Mouse (Mus musculus): ENCODE results near the gene Mcur1. TPM values are rescaled to one million over a fixed set of nuclear protein-coding genes. Genes with fewer than 3 reads are reported as not detected.

The Mcur1 gene
- total RNA-seq, 2 experiments from 2014 or later, result 14.2 to 17.0 TPM

- ATAC-seq (replicated peaks; ENCODE audit: low FRiP score, low TSS enrichment, poor library complexity, severe bottlenecking), result no peak
Measured at GRCm38 (mm10) chr13:43567141-43567891, 7.3 kb upstream of the Mcur1 start.

GRCm38 (mm10) chr13:43566184-43566583 lies 6.2 kb upstream of the Mcur1 start:
- ATAC-seq (replicated peaks; ENCODE audit: low FRiP score, low TSS enrichment, poor library complexity, severe bottlenecking), result no peak

GRCm38 (mm10) chr13:43565346-43565745 lies 5.4 kb upstream of the Mcur1 start:
- peak; percentile 74 for ATAC-seq (replicated peaks; ENCODE audit: low FRiP score, low TSS enrichment, poor library complexity, severe bottlenecking)

- ATAC-seq (replicated peaks; ENCODE audit: low FRiP score, low TSS enrichment, poor library complexity, severe bottlenecking), result no peak
Measured at GRCm38 (mm10) chr13:43564733-43565132, 4.7 kb upstream of the Mcur1 start.

GRCm38 (mm10) chr13:43562726-43563125 lies 2.7 kb upstream of the Mcur1 start:
- no peak for ATAC-seq (replicated peaks; ENCODE audit: low FRiP score, low TSS enrichment, poor library complexity, severe bottlenecking)

- ATAC-seq (replicated peaks; ENCODE audit: low FRiP score, low TSS enrichment, poor library complexity, severe bottlenecking), result no peak
Measured at GRCm38 (mm10) chr13:43560458-43561411, 744 bp upstream of the Mcur1 start.

GRCm38 (mm10) chr13:43558959-43559358 lies 1.0 kb downstream of the Mcur1 start:
- no peak for ATAC-seq (replicated peaks; ENCODE audit: low FRiP score, low TSS enrichment, poor library complexity, severe bottlenecking)

GRCm38 (mm10) chr13:43558357-43558756 lies 1.6 kb downstream of the Mcur1 start:
- no peak for ATAC-seq (replicated peaks; ENCODE audit: low FRiP score, low TSS enrichment, poor library complexity, severe bottlenecking)

- no peak for ATAC-seq (replicated peaks; ENCODE audit: low FRiP score, low TSS enrichment, poor library complexity, severe bottlenecking)
Measured at GRCm38 (mm10) chr13:43556913-43557542, 3.0 kb downstream of the Mcur1 start.

- ATAC-seq (replicated peaks; ENCODE audit: low FRiP score, low TSS enrichment, poor library complexity, severe bottlenecking), result no peak
Measured at GRCm38 (mm10) chr13:43555321-43555720, 4.7 kb downstream of the Mcur1 start.

GRCm38 (mm10) chr13:43554827-43555226 lies 5.2 kb downstream of the Mcur1 start:
- no peak for ATAC-seq (replicated peaks; ENCODE audit: low FRiP score, low TSS enrichment, poor library complexity, severe bottlenecking)

- no peak for ATAC-seq (replicated peaks; ENCODE audit: low FRiP score, low TSS enrichment, poor library complexity, severe bottlenecking)
Measured at GRCm38 (mm10) chr13:43550676-43551075, 9.3 kb downstream of the Mcur1 start.

- ATAC-seq (replicated peaks; ENCODE audit: low FRiP score, low TSS enrichment, poor library complexity, severe bottlenecking), result no peak
Measured at GRCm38 (mm10) chr13:43549870-43550269, 10.1 kb downstream of the Mcur1 start.

- peak; percentile 67 for ATAC-seq (replicated peaks; ENCODE audit: low FRiP score, low TSS enrichment, poor library complexity, severe bottlenecking)
Measured at GRCm38 (mm10) chr13:43549078-43549698, 10.8 kb downstream of the Mcur1 start.

GRCm38 (mm10) chr13:43548617-43549016 lies 11.4 kb downstream of the Mcur1 start:
- no peak for ATAC-seq (replicated peaks; ENCODE audit: low FRiP score, low TSS enrichment, poor library complexity, severe bottlenecking)

GRCm38 (mm10) chr13:43546861-43547260 lies 13.1 kb downstream of the Mcur1 start:
- peak; percentile 72 for ATAC-seq (replicated peaks; ENCODE audit: low FRiP score, low TSS enrichment, poor library complexity, severe bottlenecking)

- ATAC-seq (replicated peaks; ENCODE audit: low FRiP score, low TSS enrichment, poor library complexity, severe bottlenecking), result no peak
Measured at GRCm38 (mm10) chr13:43540205-43540815, 19.7 kb downstream of the Mcur1 start.

- no peak for ATAC-seq (replicated peaks; ENCODE audit: low FRiP score, low TSS enrichment, poor library complexity, severe bottlenecking)
Measured at GRCm38 (mm10) chr13:43539409-43539808, 20.6 kb downstream of the Mcur1 start.

- ATAC-seq (replicated peaks; ENCODE audit: low FRiP score, low TSS enrichment, poor library complexity, severe bottlenecking), result no peak
Measured at GRCm38 (mm10) chr13:43537854-43538253, 22.1 kb downstream of the Mcur1 start.
